Mouse (Mus musculus) central nervous system, embryonic 14 days (tissue): ENCODE measurements around the gene Nes. TPM values are rescaled to one million over a fixed set of nuclear protein-coding genes. Genes with fewer than 3 reads are reported as not detected.

Experiments
- polyA plus RNA-seq: library from polyadenylated mRNA; depleted of rRNA; stranded (reverse); fragments of >200 nt; gene quantifications from 2 replicates; pipeline ENCODE4 v1.2.3, GENCODE M21; 2012; rRNA removed

Gene Nes
- polyA plus RNA-seq = 42.3 and 48.2 TPM in 2 replicates

GRCm38 (mm10) chr3:87970939-87971488, at the start of gene Nes:
Gene Nes (plus strand): TSS chr3:87971078.

GRCm38 (mm10) chr3:87930078-87930795, 40.6 kb upstream of the Nes start, which contains the start of the genes Isg20l2 and Rrnad1:
Gene Isg20l2 (plus strand): TSS chr3:87930314.
Gene Rrnad1 (minus strand): TSS chr3:87930717.

GRCm38 (mm10) chr3:87948378-87949265, 22.3 kb upstream of the Nes start, which contains the start of gene Crabp2:
Gene Crabp2 (plus strand): TSS chr3:87948666.

GRCm38 (mm10) chr3:88000181-88000580, 29.3 kb downstream of the Nes start, which contains the start of gene Bcan:
Gene Bcan (minus strand): TSS chr3:88000230.

GRCm38 (mm10) chr3:88027434-88028186, 56.7 kb downstream of the Nes start, which contains the start of gene Hapln2:
Gene Hapln2 (minus strand): TSS chr3:88027583.

Other genes with a start within 250 kb of the Nes start
- gene Lrrc71, start 222.5 kb upstream of the Nes start, polyA plus RNA-seq = 0.40 and 0.59 TPM in 2 replicates
- gene Ntrk1, start 175.9 kb upstream of the Nes start, polyA plus RNA-seq = 3.3 and 15.5 TPM in 2 replicates
- gene Insrr, start 174.1 kb upstream of the Nes start, polyA plus RNA-seq = 2.1 and 3.5 TPM in 2 replicates
- 13.9 and 24.8 TPM in 2 replicates for gene Pear1, start 146.8 kb upstream of the Nes start, polyA plus RNA-seq
- gene Sh2d2a, start 124.3 kb upstream of the Nes start, polyA plus RNA-seq = 0.01 TPM in 1 of 2 replicates, not detected in the other
- gene Prcc, start 85.5 kb upstream of the Nes start, polyA plus RNA-seq = 56.0 and 60.4 TPM in 2 replicates
- 184 and 192 TPM in 2 replicates for gene Hdgf, start 64.8 kb upstream of the Nes start, polyA plus RNA-seq
- gene Mrpl24, start 51.6 kb upstream of the Nes start, polyA plus RNA-seq = 110 and 113 TPM in 2 replicates
- 28.2 and 29.1 TPM in 2 replicates for gene Isg20l2, start 40.8 kb upstream of the Nes start, polyA plus RNA-seq
- gene Rrnad1, start 40.4 kb upstream of the Nes start, polyA plus RNA-seq = 49.8 and 52.1 TPM in 2 replicates
- gene Crabp2, start 22.4 kb upstream of the Nes start, polyA plus RNA-seq = 42.6 and 66.3 TPM in 2 replicates
- gene Bcan, start 29.2 kb downstream of the Nes start, polyA plus RNA-seq = 53.5 and 58.6 TPM in 2 replicates
- 0.76 and 0.87 TPM in 2 replicates for gene Hapln2, start 56.5 kb downstream of the Nes start, polyA plus RNA-seq
- gene Gpatch4, start 72.0 kb downstream of the Nes start, polyA plus RNA-seq = 16.2 and 17.5 TPM in 2 replicates
- 95.1 and 96.9 TPM in 2 replicates for gene Naxe, start 87.4 kb downstream of the Nes start, polyA plus RNA-seq
- 0.09 TPM in 1 of 2 replicates, not detected in the other for gene Ttc24, start 107.2 kb downstream of the Nes start, polyA plus RNA-seq
- gene Iqgap3, start 110.9 kb downstream of the Nes start, polyA plus RNA-seq = 14.2 and 15.2 TPM in 2 replicates
- 46.1 and 48.3 TPM in 2 replicates for gene Mef2d, start 171.3 kb downstream of the Nes start, polyA plus RNA-seq